Mouse (Mus musculus) forebrain, embryonic 12.5 days (tissue): ENCODE data around the gene Pkp4. TPM values are rescaled to one million over a fixed set of nuclear protein-coding genes. Genes with fewer than 3 reads are reported as not detected.

Experiments used
- ATAC-seq: fragments of 200-750 bp; cut with Nextera tagmentation; 2 replicates; pipeline ENCODE4 v1.8.0; 2017; ENCODE audit warnings: moderate TSS enrichment; ENCODE audit not compliant: low FRiP score
- H3K27ac ChIP-seq: fragments of 300-500 bp; sonication (generic); 2 replicates; pipeline ENCODE4 v1.5.1; 2016; ENCODE audit warnings: mild to moderate bottlenecking
- H3K27me3 ChIP-seq: fragments of 300-500 bp; sonication (generic); 2 replicates; pipeline ENCODE4 v1.6.1; 2016; ENCODE audit warnings: mild to moderate bottlenecking
- H3K36me3 ChIP-seq: fragments of 300-500 bp; sonication (generic); replicated peaks from 2 replicates; pipeline ENCODE4 v1.6.1; 2016; ENCODE audit warnings: mild to moderate bottlenecking
- H3K4me1 ChIP-seq: fragments of 300-500 bp; sonication (generic); 2 replicates; pipeline ENCODE4 v1.6.1; 2016
- H3K4me2 ChIP-seq: fragments of 300-500 bp; sonication (generic); 2 replicates; pipeline ENCODE4 v1.6.1; 2016; ENCODE audit warnings: mild to moderate bottlenecking, moderate library complexity
- H3K4me3 ChIP-seq: fragments of 300-500 bp; sonication (generic); replicated peaks from 2 replicates; pipeline ENCODE4 v1.5.1; 2016; ENCODE audit warnings: mild to moderate bottlenecking
- H3K9ac ChIP-seq: fragments of 300-500 bp; sonication (generic); 2 replicates; pipeline ENCODE4 v1.6.1; 2016; ENCODE audit warnings: mild to moderate bottlenecking
- H3K9me3 ChIP-seq: fragments of 300-500 bp; sonication (generic); 2 replicates; pipeline ENCODE4 v1.6.1; 2016
- WGBS: fragments of 180-500 bp; shearing (Covaris S2); methylation state at CpG from one replicate; pipeline ENCODE4 v1.1.7; 2016; 5-methylcytosine and 5-hydroxymethylcytosine counted together
- polyA plus RNA-seq: library from polyadenylated mRNA; unstranded; fragments of >200 nt; fragmentation: Nextera tagmentation; extraction: Ambion mirVana; gene quantifications from 2 replicates; pipeline ENCODE4 v1.2.1, GENCODE M21; 2016

The Pkp4 gene
- polyA plus RNA-seq, 1 experiment from 2014 or later = 19.0 TPM

DNA sequence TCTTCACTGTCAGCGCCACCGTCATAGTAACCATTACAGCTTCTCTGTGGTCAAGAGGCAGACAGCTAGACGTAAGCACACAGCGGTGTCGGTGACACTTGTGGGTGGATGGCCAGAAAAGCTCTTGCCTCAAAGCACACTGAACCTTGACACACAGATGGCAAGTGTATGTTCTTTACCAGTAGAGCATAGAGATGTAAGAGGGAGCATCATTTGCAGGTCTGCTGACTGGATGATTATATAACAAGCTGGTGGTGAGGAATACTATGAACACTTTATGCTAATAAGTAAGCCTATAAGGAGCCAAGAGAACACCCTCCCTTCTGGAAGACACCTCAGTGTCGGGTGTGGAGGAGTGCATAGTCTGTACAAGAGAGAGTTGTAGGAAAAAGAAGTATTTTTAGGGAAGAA is 98.2 kb downstream of the Pkp4 start:
- Histone ChIP-seq H3K4me3 (no peak overlapping the region), H3K36me3 (no peaks in the 10 kb centered on the region), H3K4me1 (peaks cover 7% of the 10 kb centered on the region), H3K27me3 (no peaks in the 10 kb centered on the region), H3K9ac (no peak overlapping the region), H3K9me3 (no peaks in the 10 kb centered on the region), H3K27ac (no peak overlapping the region), H3K4me2 (no peak overlapping the region)
- WGBS = 77% methylated on average over 6 of the region's 6 CpGs
- no peak for ATAC-seq

DNA sequence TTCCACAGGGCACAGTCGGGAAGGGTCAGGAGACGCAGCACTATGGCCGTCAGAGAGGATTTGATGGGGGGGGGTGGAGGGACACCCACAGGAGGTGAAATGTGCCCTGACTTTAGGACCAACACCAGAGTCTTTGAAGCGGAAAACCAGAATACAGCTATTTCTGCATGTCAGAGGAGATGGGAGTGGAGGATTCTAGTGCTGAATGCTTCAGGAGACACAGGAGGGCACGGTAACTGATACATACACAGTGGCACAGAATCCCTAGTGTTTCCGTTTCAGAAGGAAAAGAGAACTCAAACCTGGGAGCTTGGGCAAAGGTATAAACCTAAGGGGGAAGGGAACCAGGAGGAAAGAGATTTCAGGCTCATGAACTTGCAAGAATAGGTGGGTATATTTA is 98.7 kb downstream of the Pkp4 start:
- 87% methylated on average over 6 of the region's 6 CpGs for WGBS
- no peak overlapping the region for H3K4me2 ChIP-seq
- no peaks in the 10 kb centered on the region for H3K9me3 ChIP-seq
- peaks cover 7% of the 10 kb centered on the region for H3K4me1 ChIP-seq
- ATAC-seq = no peak
- H3K27me3 ChIP-seq = no peaks in the 10 kb centered on the region
- H3K4me3 ChIP-seq = no peak overlapping the region
- H3K27ac ChIP-seq = no peak overlapping the region
- no peaks in the 10 kb centered on the region for H3K36me3 ChIP-seq
- H3K9ac ChIP-seq = no peak overlapping the region

DNA sequence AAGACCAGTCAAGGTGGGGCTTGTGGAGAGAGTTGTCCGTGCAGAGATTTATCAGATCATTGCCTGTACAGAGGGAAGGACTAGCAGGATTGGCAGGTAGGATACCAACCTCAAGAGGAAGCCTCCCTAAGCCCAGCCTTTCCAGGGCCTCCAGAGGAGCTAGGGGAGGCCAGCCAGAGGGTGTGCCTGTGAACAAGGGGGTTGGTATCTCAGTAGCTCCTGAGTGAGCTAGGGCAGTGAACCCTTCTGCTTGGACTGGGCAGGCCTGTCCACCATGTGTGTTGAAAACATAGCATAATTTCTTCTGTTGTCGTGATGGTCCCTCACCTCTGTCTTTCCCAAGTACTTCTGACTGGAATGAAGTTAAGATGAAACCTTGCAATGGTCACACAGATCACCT is 100.6 kb downstream of the Pkp4 start:
- ATAC-seq = no peak
- 81% methylated on average over 2 of the region's 2 CpGs for WGBS
- H3K9me3 ChIP-seq = no peaks in the 10 kb centered on the region

GRCm38 (mm10) chr2:59266428-59266827 is 105.8 kb downstream of the Pkp4 start:
- Histone ChIP-seq H3K36me3 (0 out of 2 replicates have a peak, but pooled peaks cover 3% of the 10 kb centered on the region), H3K4me2 (no peak overlapping the region), H3K9ac (no peak overlapping the region), H3K9me3 (no peaks in the 10 kb centered on the region), H3K27ac (no peak overlapping the region), H3K4me3 (no peak overlapping the region), H3K4me1 (no peaks in the 10 kb centered on the region), H3K27me3 (no peaks in the 10 kb centered on the region)
- 89% methylated on average over 14 of the region's 14 CpGs for WGBS
- no peak for ATAC-seq

More for the DNA sequence above, 100.6 kb downstream of the Pkp4 start:
- Histone ChIP-seq H3K4me2 (no peak overlapping the region), H3K27me3 (no peaks in the 10 kb centered on the region), H3K4me3 (no peak overlapping the region), H3K36me3 (no peaks in the 10 kb centered on the region), H3K9ac (no peak overlapping the region), H3K27ac (no peak overlapping the region), H3K4me1 (peaks cover 7% of the 10 kb centered on the region)

- Histone ChIP-seq H3K4me2 (no peak overlapping the region), H3K4me3 (no peak overlapping the region), H3K27me3 (no peaks in the 10 kb centered on the region), H3K9me3 (no peaks in the 10 kb centered on the region), H3K9ac (no peak overlapping the region), H3K36me3 (0 out of 2 replicates have a peak, but pooled peaks cover 3% of the 10 kb centered on the region), H3K4me1 (no peaks in the 10 kb centered on the region), H3K27ac (no peak overlapping the region)
- no peak for ATAC-seq
- WGBS = 93% methylated on average over 8 of the region's 8 CpGs
Measured at GRCm38 (mm10) chr2:59271835-59272234, 111.2 kb downstream of the Pkp4 start.

DNA sequence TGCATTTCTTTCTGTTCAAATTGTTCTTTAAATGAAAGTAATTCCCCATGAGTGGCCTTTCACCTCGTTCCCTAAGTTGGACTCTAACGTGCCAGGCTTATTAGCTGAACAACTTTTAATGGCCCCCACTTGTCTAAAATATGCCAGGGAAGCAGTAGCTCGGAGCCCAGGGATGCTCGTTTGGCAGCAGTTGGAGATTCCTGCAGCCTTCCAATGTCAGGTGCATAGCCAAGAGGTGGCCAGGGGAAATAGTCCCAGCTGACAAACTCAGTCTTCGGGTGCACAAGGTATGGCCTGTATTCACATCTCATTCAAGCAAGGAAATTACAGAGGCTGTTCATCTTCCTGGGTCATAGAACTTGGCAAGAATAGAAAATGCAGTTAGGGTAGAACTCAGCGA is 112.1 kb downstream of the Pkp4 start:
- H3K9ac ChIP-seq = no peak overlapping the region
- H3K9me3 ChIP-seq = no peaks in the 10 kb centered on the region
- H3K4me1 ChIP-seq = no peaks in the 10 kb centered on the region
- H3K4me2 ChIP-seq = no peak overlapping the region
- no peaks in the 10 kb centered on the region for H3K27me3 ChIP-seq
- 67% methylated on average over 6 of the region's 6 CpGs for WGBS
- no peak overlapping the region for H3K4me3 ChIP-seq
- no peak overlapping the region for H3K27ac ChIP-seq
- ATAC-seq = no peak
- H3K36me3 ChIP-seq = 0 out of 2 replicates have a peak, but pooled peaks cover 3% of the 10 kb centered on the region

DNA sequence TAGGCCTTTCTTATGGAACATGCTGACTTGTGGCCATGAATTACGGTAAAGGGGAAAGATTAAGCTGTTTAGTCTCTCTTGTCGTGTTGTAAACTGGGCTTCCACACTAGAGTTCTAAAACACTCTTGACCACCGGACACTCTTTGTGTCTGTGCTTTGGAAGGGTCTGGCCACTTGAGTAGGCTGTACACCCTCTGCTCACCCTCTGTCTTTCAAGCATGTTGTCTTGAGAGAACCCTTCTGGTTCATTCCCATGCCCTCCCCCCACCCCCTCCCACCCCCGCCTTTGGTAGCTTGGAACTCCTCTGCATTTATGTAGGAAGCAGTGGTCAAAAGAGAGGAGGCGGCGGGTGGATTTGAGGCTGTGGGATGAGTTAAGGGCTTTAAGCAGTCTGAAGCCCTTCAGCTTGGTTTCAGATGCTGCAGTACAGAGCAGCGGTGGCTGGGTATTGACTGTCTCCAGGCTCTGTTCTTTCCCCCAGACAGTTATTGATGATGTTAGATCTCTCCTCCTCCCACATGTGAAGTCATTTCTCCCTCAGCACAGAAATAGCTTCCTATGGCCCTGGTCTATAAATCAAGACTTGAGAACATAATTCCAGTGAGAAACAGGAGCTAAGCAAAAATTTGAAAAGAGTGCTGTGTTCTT is 120.4 kb downstream of the Pkp4 start:
- Histone ChIP-seq H3K9ac (no peak overlapping the region), H3K27me3 (no peaks in the 10 kb centered on the region), H3K4me1 (no peaks in the 10 kb centered on the region), H3K4me2 (no peak overlapping the region), H3K27ac (no peak overlapping the region), H3K4me3 (no peak overlapping the region), H3K36me3 (no peaks in the 10 kb centered on the region), H3K9me3 (no peaks in the 10 kb centered on the region)
- ATAC-seq = no peak
- WGBS = 87% methylated on average over 7 of the region's 7 CpGs

DNA sequence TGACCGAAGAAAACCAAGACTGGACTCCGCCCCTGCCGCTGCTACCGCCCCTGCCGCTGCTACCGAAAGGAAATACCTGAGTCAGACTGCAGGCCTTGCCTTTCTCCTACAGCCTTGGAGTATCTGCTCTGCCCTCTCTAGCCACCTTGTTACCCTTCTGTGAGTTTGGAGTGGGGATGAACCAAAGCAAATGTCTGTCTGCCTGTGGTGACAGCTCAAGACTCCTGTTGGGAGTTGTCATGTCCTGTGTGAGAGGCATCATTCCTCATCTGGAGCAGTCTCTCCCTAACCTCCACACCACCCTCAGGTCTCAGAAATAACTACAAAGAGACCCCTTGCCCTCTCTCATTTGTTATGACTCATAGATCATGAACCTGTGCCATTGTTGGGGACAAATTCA is 122.3 kb downstream of the Pkp4 start:
- 98% methylated on average over 6 of the region's 6 CpGs for WGBS
- ATAC-seq = no peak

GRCm38 (mm10) chr2:59284216-59284615 is 123.6 kb downstream of the Pkp4 start:
- no peaks in the 10 kb centered on the region for H3K36me3 ChIP-seq
- ATAC-seq = no peak

More for the DNA sequence above, 122.3 kb downstream of the Pkp4 start:
- H3K4me1 ChIP-seq = no peaks in the 10 kb centered on the region
- no peaks in the 10 kb centered on the region for H3K9me3 ChIP-seq
- H3K4me3 ChIP-seq = no peak overlapping the region
- no peak overlapping the region for H3K4me2 ChIP-seq
- H3K27ac ChIP-seq = no peak overlapping the region
- H3K27me3 ChIP-seq = no peaks in the 10 kb centered on the region
- H3K36me3 ChIP-seq = no peaks in the 10 kb centered on the region
- H3K9ac ChIP-seq = no peak overlapping the region

GRCm38 (mm10) chr2:59284734-59285490 is 124.3 kb downstream of the Pkp4 start:
- no peak for ATAC-seq
- Histone ChIP-seq H3K36me3 (no peaks in the 10 kb centered on the region), H3K4me3 (no peak overlapping the region), H3K27me3 (no peaks in the 10 kb centered on the region), H3K27ac (no peak overlapping the region), H3K4me2 (no peak overlapping the region), H3K4me1 (no peaks in the 10 kb centered on the region), H3K9me3 (no peaks in the 10 kb centered on the region), H3K9ac (no peak overlapping the region)
- WGBS = 89% methylated on average over 8 of the region's 8 CpGs

More at GRCm38 (mm10) chr2:59284216-59284615, 123.6 kb downstream of the Pkp4 start:
- no peaks in the 10 kb centered on the region for H3K27me3 ChIP-seq
- WGBS = 92% methylated on average over 5 of the region's 5 CpGs
- no peaks in the 10 kb centered on the region for H3K4me1 ChIP-seq
- no peak overlapping the region for H3K4me3 ChIP-seq
- no peak overlapping the region for H3K4me2 ChIP-seq
- no peak overlapping the region for H3K9ac ChIP-seq
- no peaks in the 10 kb centered on the region for H3K9me3 ChIP-seq
- H3K27ac ChIP-seq = no peak overlapping the region

DNA sequence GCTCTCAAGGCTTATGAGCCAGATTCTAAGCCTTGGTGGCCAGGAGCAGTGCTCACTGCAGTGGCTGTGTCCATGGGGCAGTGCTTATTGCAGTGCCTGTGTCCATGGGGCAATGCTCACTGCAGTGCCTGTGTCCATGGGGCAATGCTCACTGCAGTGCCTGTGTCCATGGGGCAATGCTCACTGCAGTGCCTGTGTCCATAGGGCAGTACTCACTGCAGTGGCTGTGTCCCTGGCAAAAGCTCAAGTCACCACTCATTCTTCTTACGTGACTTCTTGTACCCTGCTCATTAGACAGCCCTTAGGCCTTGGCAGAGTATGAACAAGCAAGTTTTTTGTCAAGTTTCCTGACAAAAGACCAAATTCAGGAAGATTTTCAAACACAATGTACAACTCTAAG is 124.9 kb downstream of the Pkp4 start:
- no peaks in the 10 kb centered on the region for H3K4me1 ChIP-seq
- WGBS = 74% methylated on average over 1 of the region's 1 CpGs
- H3K9me3 ChIP-seq = no peaks in the 10 kb centered on the region
- H3K9ac ChIP-seq = no peak overlapping the region
- no peak overlapping the region for H3K27ac ChIP-seq
- H3K27me3 ChIP-seq = no peaks in the 10 kb centered on the region
- ATAC-seq = no peak
- H3K4me3 ChIP-seq = no peak overlapping the region
- H3K4me2 ChIP-seq = no peak overlapping the region
- no peaks in the 10 kb centered on the region for H3K36me3 ChIP-seq

DNA sequence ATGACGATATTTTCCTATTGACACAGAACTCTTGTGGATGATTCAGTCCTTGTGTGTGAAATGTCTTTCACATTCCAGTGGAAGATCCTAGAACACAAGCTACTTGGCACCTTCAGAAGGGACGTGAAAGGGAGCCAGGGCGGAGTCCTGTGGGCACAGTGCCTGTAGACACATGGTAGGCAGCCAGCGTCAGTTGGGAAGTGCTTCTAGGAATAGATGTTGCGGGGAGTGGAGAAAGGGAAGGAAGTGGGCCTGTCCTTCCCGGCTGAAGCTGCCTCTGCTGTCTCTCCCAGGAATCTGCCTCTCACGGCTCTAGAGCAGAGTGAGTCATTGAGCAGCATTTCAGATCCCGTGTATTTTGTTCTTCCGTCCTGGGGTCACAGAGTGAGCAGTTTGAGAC is 125.6 kb downstream of the Pkp4 start:
- Histone ChIP-seq H3K4me1 (no peaks in the 10 kb centered on the region), H3K9me3 (no peaks in the 10 kb centered on the region), H3K4me3 (no peak overlapping the region), H3K27ac (no peak overlapping the region), H3K4me2 (no peak overlapping the region), H3K36me3 (no peaks in the 10 kb centered on the region), H3K27me3 (no peaks in the 10 kb centered on the region), H3K9ac (no peak overlapping the region)
- 82% methylated on average over 9 of the region's 9 CpGs for WGBS
- ATAC-seq = no peak

GRCm38 (mm10) chr2:59287630-59288029 is 127.0 kb downstream of the Pkp4 start:
- no peak overlapping the region for H3K4me2 ChIP-seq
- no peaks in the 10 kb centered on the region for H3K27me3 ChIP-seq
- H3K4me1 ChIP-seq = no peaks in the 10 kb centered on the region
- no peak for ATAC-seq
- H3K9ac ChIP-seq = no peak overlapping the region
- H3K36me3 ChIP-seq = no peaks in the 10 kb centered on the region
- no peaks in the 10 kb centered on the region for H3K9me3 ChIP-seq
- H3K4me3 ChIP-seq = no peak overlapping the region
- 72% methylated on average over 8 of the region's 8 CpGs for WGBS
- no peak overlapping the region for H3K27ac ChIP-seq
